Mouse (Mus musculus) bone marrow, adult 2 months (tissue): ENCODE data around the gene Cdkn1a.
"Not testable (repeated sequence)": the region's sequence is repeated elsewhere in the genome, so short reads cannot be mapped to it uniquely, and the experiment has no call there.

ENCODE experiments used
- CTCF ChIP-seq: fragments of 200-500 bp; IDR thresholded peaks from 2 replicates; pipeline ENCODE4 v1.5.1; 2011; ENCODE audit warnings: low read length, control low read depth; ENCODE audit not compliant: control insufficient read depth, insufficient read depth
- POLR2A ChIP-seq: fragments of 200-500 bp; IDR thresholded peaks from 2 replicates; pipeline ENCODE4 v1.6.1; 2011; ENCODE audit warnings: low read depth, mild to moderate bottlenecking, control low read depth, low read length, borderline replicate concordance; ENCODE audit not compliant: control insufficient read depth

GRCm38 (mm10) chr17:29067416-29067815 lies 23.4 kb upstream of the Cdkn1a start:
- not testable (repeated sequence) for TF ChIP-seq CTCF, POLR2A
